Mouse (Mus musculus) myocyte (in vitro differentiated cells): ENCODE data around the gene Vamp8.

Experiments used
- CEBPB ChIP-seq: IDR thresholded peaks from 2 replicates; pipeline ENCODE4 v1.6.1; 2011; ENCODE audit warnings: mild to moderate bottlenecking, moderate library complexity; ENCODE audit not compliant: poor library complexity, insufficient read depth, severe bottlenecking
- POLR2A ChIP-seq: IDR thresholded peaks from one replicate; pipeline ENCODE4 v1.6.1; 2011; ENCODE audit warnings: low read depth, mild to moderate bottlenecking, control low read depth, moderate library complexity; ENCODE audit not compliant: insufficient read length
- POLR2AphosphoS2 ChIP-seq: IDR thresholded peaks from one replicate; pipeline ENCODE4 v1.6.1; 2011; ENCODE audit warnings: low read depth, control low read depth; ENCODE audit not compliant: insufficient read length
- SRF ChIP-seq: IDR thresholded peaks from one replicate; pipeline ENCODE4 v1.6.1; 2011; ENCODE audit warnings: low read depth; ENCODE audit not compliant: control insufficient read depth, insufficient read length
- TCF12 ChIP-seq: IDR thresholded peaks from one replicate; pipeline ENCODE4 v1.6.1; 2011; ENCODE audit warnings: mild to moderate bottlenecking, control low read depth; ENCODE audit not compliant: poor library complexity, insufficient read depth, severe bottlenecking
- USF1 ChIP-seq: IDR thresholded peaks from one replicate; pipeline ENCODE4 v1.6.1; 2011; ENCODE audit warnings: low read depth, mild to moderate bottlenecking, control low read depth, moderate library complexity

GRCm38 (mm10) chr6:72354025-72354424 is 36.5 kb downstream of the Vamp8 start:
- TF ChIP-seq POLR2AphosphoS2 = no peak
- TF ChIP-seq TCF12 = no peak
- no peak for TF ChIP-seq POLR2A
- TF ChIP-seq USF1 = no peak
- no peak for TF ChIP-seq CEBPB
- no peak for TF ChIP-seq SRF
